Mouse (Mus musculus): Measurements from ENCODE around the gene Apol6. TPM values are rescaled to one million over a fixed set of nuclear protein-coding genes. Genes with fewer than 3 reads are reported as not detected.

The Apol6 gene
- polyA plus RNA-seq, 2 experiments: 0.25 to 0.40 TPM

- no peak overlapping the region for H3K9ac ChIP-seq (replicated peaks)
- no peak for ATAC-seq (ENCODE audit: insufficient read depth)
- 56% methylated on average over 2 of the region's 2 CpGs for WGBS (ENCODE audit: insufficient replicate concordance)
- H3K4me1 ChIP-seq (replicated peaks; ENCODE audit: control insufficient read depth in 2 of 2, insufficient read depth in 2 of 2, low read length in 1 of 2): 0 out of 4 replicates have a peak, but pooled peaks cover 0 to 2% of the 10 kb centered on the region in 2 experiments
- TF ChIP-seq EP300 (IDR thresholded peaks at IDR 0.05; ENCODE audit: low read depth): no peak
- no peaks in the 10 kb centered on the region for H3K27me3 ChIP-seq (ENCODE audit: control insufficient read depth, insufficient read depth, low read length)
- no peak overlapping the region for H3K4me2 ChIP-seq (ENCODE audit: low read depth)
- H3K9me3 ChIP-seq (ENCODE audit: control insufficient read depth, low read length): no peaks in the 10 kb centered on the region
- no peak for DNase-seq (ENCODE audit: low read depth in 3 of 3, low spot score in 3 of 3)
- H3K27ac ChIP-seq: no peak overlapping the region
- H3K36me3 ChIP-seq (replicated peaks; ENCODE audit: control insufficient read depth, insufficient read depth, low read depth): no peaks in the 10 kb centered on the region
- H3K4me3 ChIP-seq (ENCODE audit: insufficient read depth in 1 of 2, low read depth in 2 of 2, low read length in 2 of 2): no peak overlapping the region
Measured at GRCm38 (mm10) chr15:77036989-77037277, 7.6 kb upstream of the Apol6 start.

- 0 out of 4 replicates have a peak, but pooled peaks cover 0 to 2% of the 10 kb centered on the region in 2 experiments for H3K4me1 ChIP-seq (replicated peaks; ENCODE audit: control insufficient read depth in 2 of 2, insufficient read depth in 2 of 2, low read length in 1 of 2)
- no peaks in the 10 kb centered on the region for H3K27me3 ChIP-seq (ENCODE audit: control insufficient read depth, insufficient read depth, low read length)
- no peak overlapping the region for H3K27ac ChIP-seq
- H3K36me3 ChIP-seq (replicated peaks; ENCODE audit: control insufficient read depth, insufficient read depth, low read depth): no peaks in the 10 kb centered on the region
- no peak for TF ChIP-seq CTCF (IDR thresholded peaks at IDR 0.05; ENCODE audit: low read depth)
- no peak for TF ChIP-seq EP300 (IDR thresholded peaks at IDR 0.05; ENCODE audit: low read depth)
- no peak overlapping the region for H3K9ac ChIP-seq (replicated peaks)
- no peaks in the 10 kb centered on the region for H3K9me3 ChIP-seq (ENCODE audit: control insufficient read depth, low read length)
- no peak for ATAC-seq (ENCODE audit: insufficient read depth)
- WGBS (ENCODE audit: insufficient replicate concordance): 12% methylated on average over 11 of the region's 11 CpGs
- H3K4me2 ChIP-seq (ENCODE audit: low read depth): no peak overlapping the region
- no peak overlapping the region for H3K4me3 ChIP-seq (ENCODE audit: insufficient read depth in 1 of 2, low read depth in 2 of 2, low read length in 2 of 2)
- no peak for DNase-seq (ENCODE audit: low read depth in 3 of 3, low spot score in 3 of 3)
Measured at GRCm38 (mm10) chr15:77037278-77038161, 7.0 kb upstream of the Apol6 start.

GRCm38 (mm10) chr15:77039211-77039700 lies 5.3 kb upstream of the Apol6 start:
- Histone ChIP-seq H3K4me1 (replicated peaks; ENCODE audit: control insufficient read depth in 2 of 2, insufficient read depth in 2 of 2, low read length in 1 of 2) (0 out of 4 replicates have a peak, but pooled peaks cover 0 to 4% of the 10 kb centered on the region in 2 experiments), H3K27ac (no peak overlapping the region), H3K4me2 (ENCODE audit: low read depth) (no peak overlapping the region), H3K9ac (replicated peaks) (no peak overlapping the region), H3K9me3 (ENCODE audit: control insufficient read depth, low read length) (no peaks in the 10 kb centered on the region), H3K36me3 (replicated peaks; ENCODE audit: control insufficient read depth, insufficient read depth, low read depth) (no peaks in the 10 kb centered on the region), H3K27me3 (ENCODE audit: control insufficient read depth, insufficient read depth, low read length) (no peaks in the 10 kb centered on the region), H3K4me3 (ENCODE audit: insufficient read depth in 1 of 2, low read depth in 2 of 2, low read length in 2 of 2) (no peak overlapping the region)
- DNase-seq (ENCODE audit: low read depth in 3 of 3, low spot score in 3 of 3): no peak
- no peak for ATAC-seq (ENCODE audit: insufficient read depth)
- WGBS (ENCODE audit: insufficient replicate concordance): 66% methylated on average over 9 of the region's 9 CpGs
- TF ChIP-seq CTCF (IDR thresholded peaks at IDR 0.05; ENCODE audit: low read depth) (no peak), EP300 (IDR thresholded peaks at IDR 0.05; ENCODE audit: low read depth) (no peak)

GRCm38 (mm10) chr15:77040784-77041183 lies 3.7 kb upstream of the Apol6 start:
- Histone ChIP-seq H3K27me3 (ENCODE audit: control insufficient read depth, insufficient read depth, low read length) (no peaks in the 10 kb centered on the region), H3K4me1 (replicated peaks; ENCODE audit: control insufficient read depth in 2 of 2, insufficient read depth in 2 of 2, low read length in 1 of 2) (0 out of 4 replicates have a peak, but pooled peaks cover 0 to 3% of the 10 kb centered on the region in 2 experiments), H3K36me3 (replicated peaks; ENCODE audit: control insufficient read depth, insufficient read depth, low read depth) (no peaks in the 10 kb centered on the region), H3K4me3 (ENCODE audit: insufficient read depth in 1 of 2, low read depth in 2 of 2, low read length in 2 of 2) (no peak overlapping the region), H3K27ac (no peak overlapping the region), H3K4me2 (ENCODE audit: low read depth) (no peak overlapping the region), H3K9ac (replicated peaks) (no peak overlapping the region), H3K9me3 (ENCODE audit: control insufficient read depth, low read length) (no peaks in the 10 kb centered on the region)
- DNase-seq (ENCODE audit: low read depth in 3 of 3, low spot score in 3 of 3) (no peak), ATAC-seq (ENCODE audit: insufficient read depth) (no peak)
- no peak for TF ChIP-seq CTCF (IDR thresholded peaks at IDR 0.05; ENCODE audit: low read depth)
- TF ChIP-seq EP300 (IDR thresholded peaks at IDR 0.05; ENCODE audit: low read depth): no peak
- 13% methylated on average over 3 of the region's 3 CpGs for WGBS (ENCODE audit: insufficient replicate concordance)

- H3K4me2 ChIP-seq (ENCODE audit: low read depth): no peak overlapping the region
- H3K9ac ChIP-seq (replicated peaks): no peak overlapping the region
- WGBS (ENCODE audit: insufficient replicate concordance): 67% methylated on average over 10 of the region's 10 CpGs
- TF ChIP-seq EP300 (IDR thresholded peaks at IDR 0.05; ENCODE audit: low read depth) (no peak), CTCF (IDR thresholded peaks at IDR 0.05; ENCODE audit: low read depth) (no peak)
- 0 out of 4 replicates have a peak, but pooled peaks cover 0 to 3% of the 10 kb centered on the region in 2 experiments for H3K4me1 ChIP-seq (replicated peaks; ENCODE audit: control insufficient read depth in 2 of 2, insufficient read depth in 2 of 2, low read length in 1 of 2)
- DNase-seq (ENCODE audit: low read depth in 3 of 3, low spot score in 3 of 3) (no peak), ATAC-seq (ENCODE audit: insufficient read depth) (no peak)
- H3K4me3 ChIP-seq (ENCODE audit: insufficient read depth in 1 of 2, low read depth in 2 of 2, low read length in 2 of 2): no peak overlapping the region
- no peaks in the 10 kb centered on the region for H3K27me3 ChIP-seq (ENCODE audit: control insufficient read depth, insufficient read depth, low read length)
- H3K9me3 ChIP-seq (ENCODE audit: control insufficient read depth, low read length): no peaks in the 10 kb centered on the region
- H3K27ac ChIP-seq: no peak overlapping the region
- no peaks in the 10 kb centered on the region for H3K36me3 ChIP-seq (replicated peaks; ENCODE audit: control insufficient read depth, insufficient read depth, low read depth)
Measured at GRCm38 (mm10) chr15:77045609-77046008, 1.1 kb downstream of the Apol6 start.
